Mouse (Mus musculus): Measurements from ENCODE around the gene Chchd3. TPM values are rescaled to one million over a fixed set of nuclear protein-coding genes. Genes with fewer than 3 reads are reported as not detected.

The Chchd3 gene
- total and polyA plus RNA-seq, 2 experiments from 2014 or later, result 117 to 131 TPM

- Histone ChIP-seq H3K27ac (ENCODE audit: low read depth, low read length) (no peak overlapping the region), H3K4me2 (ENCODE audit: low read depth) (no peak overlapping the region), H3K36me3 (ENCODE audit: insufficient read depth) (no peaks in the 10 kb centered on the region), H3K27me3 (ENCODE audit: insufficient read depth, low read length) (no peaks in the 10 kb centered on the region), H3K9me3 (ENCODE audit: low read length) (no peaks in the 10 kb centered on the region), H3K4me3 (ENCODE audit: low read depth, low read length) (no peak overlapping the region), H3K4me1 (ENCODE audit: insufficient read depth) (no peaks in the 10 kb centered on the region), H3K9ac (no peak overlapping the region)
- no peak for DNase-seq
- WGBS, result 96% methylated on average over 8 of the region's 8 CpGs
- no peak for ATAC-seq
- TF ChIP-seq CTCF (IDR thresholded peaks at IDR 0.05; ENCODE audit: low read depth), result no peak
Observed at GRCm38 (mm10) chr6:32988561-32988960, 71.5 kb downstream of the Chchd3 start.

GRCm38 (mm10) chr6:32983876-32984275 lies 76.2 kb downstream of the Chchd3 start:
- no peak overlapping the region for H3K4me3 ChIP-seq (ENCODE audit: low read depth, low read length)
- no peaks in the 10 kb centered on the region for H3K36me3 ChIP-seq (ENCODE audit: insufficient read depth)
- no peak overlapping the region for H3K27ac ChIP-seq (ENCODE audit: low read depth, low read length)
- no peak overlapping the region for H3K9ac ChIP-seq
- no peaks in the 10 kb centered on the region for H3K4me1 ChIP-seq (ENCODE audit: insufficient read depth)
- 68% methylated on average over 5 of the region's 5 CpGs for WGBS
- no peak for ATAC-seq
- DNase-seq, result no peak
- H3K9me3 ChIP-seq (ENCODE audit: low read length), result no peaks in the 10 kb centered on the region
- no peaks in the 10 kb centered on the region for H3K27me3 ChIP-seq (ENCODE audit: insufficient read depth, low read length)
- TF ChIP-seq CTCF (IDR thresholded peaks at IDR 0.05; ENCODE audit: low read depth), result no peak
- no peak overlapping the region for H3K4me2 ChIP-seq (ENCODE audit: low read depth)

- Histone ChIP-seq H3K4me3 (ENCODE audit: low read depth, low read length) (no peak overlapping the region), H3K9me3 (ENCODE audit: low read length) (no peaks in the 10 kb centered on the region), H3K9ac (no peak overlapping the region), H3K4me1 (ENCODE audit: insufficient read depth) (no peaks in the 10 kb centered on the region), H3K27me3 (ENCODE audit: insufficient read depth, low read length) (no peaks in the 10 kb centered on the region), H3K36me3 (ENCODE audit: insufficient read depth) (no peaks in the 10 kb centered on the region; the same call in 1 of the 2 replicates), H3K27ac (ENCODE audit: low read depth, low read length) (no peak overlapping the region), H3K4me2 (ENCODE audit: low read depth) (no peak overlapping the region)
- ATAC-seq, result no peak
- no peak for TF ChIP-seq CTCF (IDR thresholded peaks at IDR 0.05; ENCODE audit: low read depth)
- no peak for DNase-seq
- WGBS, result 81% methylated on average over 11 of the region's 11 CpGs
Observed at GRCm38 (mm10) chr6:32981253-32981652, 78.8 kb downstream of the Chchd3 start.

- 90% methylated on average over 3 of the region's 3 CpGs for WGBS
- no peaks in the 10 kb centered on the region; the same call in 1 of the 2 replicates for H3K36me3 ChIP-seq (ENCODE audit: insufficient read depth)
- H3K4me3 ChIP-seq (ENCODE audit: low read depth, low read length), result no peak overlapping the region
- H3K27ac ChIP-seq (ENCODE audit: low read depth, low read length), result no peak overlapping the region
- no peaks in the 10 kb centered on the region for H3K4me1 ChIP-seq (ENCODE audit: insufficient read depth)
- DNase-seq (no peak), ATAC-seq (no peak)
- H3K4me2 ChIP-seq (ENCODE audit: low read depth), result no peak overlapping the region
- TF ChIP-seq CTCF (IDR thresholded peaks at IDR 0.05; ENCODE audit: low read depth), result no peak
- H3K9me3 ChIP-seq (ENCODE audit: low read length), result no peaks in the 10 kb centered on the region
- no peaks in the 10 kb centered on the region for H3K27me3 ChIP-seq (ENCODE audit: insufficient read depth, low read length)
- no peak overlapping the region for H3K9ac ChIP-seq
Observed at GRCm38 (mm10) chr6:32978811-32979210, 81.2 kb downstream of the Chchd3 start.

DNA sequence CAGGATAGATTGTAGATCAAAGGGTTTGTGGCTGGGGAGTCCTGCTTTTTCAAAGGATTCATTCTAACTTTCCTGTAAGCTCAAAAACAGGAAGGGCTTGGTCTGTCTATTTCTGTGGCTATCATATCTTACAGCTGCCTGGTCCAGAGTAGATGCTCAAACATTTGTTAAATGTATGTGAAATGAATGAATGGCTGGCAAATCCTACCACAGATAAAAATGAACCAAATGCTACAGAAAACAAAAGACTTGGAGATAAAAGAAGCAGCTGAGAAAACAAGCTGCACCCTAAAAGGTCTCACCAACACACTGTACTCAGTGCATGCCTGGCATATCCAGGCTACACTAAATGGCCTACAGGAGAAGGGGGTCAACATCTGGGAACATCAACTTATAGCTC lies 88.1 kb downstream of the Chchd3 start:
- DNase-seq, result no peak
- TF ChIP-seq CTCF (IDR thresholded peaks at IDR 0.05; ENCODE audit: low read depth), result no peak

GRCm38 (mm10) chr6:32968971-32969370 lies 91.1 kb downstream of the Chchd3 start:
- no peaks in the 10 kb centered on the region for H3K27me3 ChIP-seq (ENCODE audit: insufficient read depth, low read length)
- ATAC-seq (no peak), DNase-seq (no peak)
- H3K9ac ChIP-seq, result no peak overlapping the region
- H3K4me1 ChIP-seq (ENCODE audit: insufficient read depth), result no peaks in the 10 kb centered on the region
- no peak overlapping the region for H3K4me3 ChIP-seq (ENCODE audit: low read depth, low read length)
- TF ChIP-seq CTCF (IDR thresholded peaks at IDR 0.05; ENCODE audit: low read depth), result no peak
- no peaks in the 10 kb centered on the region for H3K9me3 ChIP-seq (ENCODE audit: low read length)
- no peak overlapping the region for H3K27ac ChIP-seq (ENCODE audit: low read depth, low read length)
- no peak overlapping the region for H3K4me2 ChIP-seq (ENCODE audit: low read depth)
- H3K36me3 ChIP-seq (ENCODE audit: insufficient read depth), result no peaks in the 10 kb centered on the region
- 47% methylated on average over 2 of the region's 2 CpGs for WGBS

More for the DNA sequence above, 88.1 kb downstream of the Chchd3 start:
- no peaks in the 10 kb centered on the region for H3K27me3 ChIP-seq (ENCODE audit: insufficient read depth, low read length)
- H3K4me2 ChIP-seq (ENCODE audit: low read depth), result no peak overlapping the region
- ATAC-seq, result no peak
- no peak overlapping the region for H3K9ac ChIP-seq
- no peak overlapping the region for H3K27ac ChIP-seq (ENCODE audit: low read depth, low read length)
- H3K36me3 ChIP-seq (ENCODE audit: insufficient read depth), result no peaks in the 10 kb centered on the region
- no peaks in the 10 kb centered on the region for H3K4me1 ChIP-seq (ENCODE audit: insufficient read depth)
- no peak overlapping the region for H3K4me3 ChIP-seq (ENCODE audit: low read depth, low read length)
- H3K9me3 ChIP-seq (ENCODE audit: low read length), result no peaks in the 10 kb centered on the region

GRCm38 (mm10) chr6:32962048-32962447 lies 98.0 kb downstream of the Chchd3 start:
- no peak for ATAC-seq
- Histone ChIP-seq H3K4me3 (ENCODE audit: low read depth, low read length) (no peak overlapping the region), H3K36me3 (ENCODE audit: insufficient read depth) (no peaks in the 10 kb centered on the region), H3K4me1 (ENCODE audit: insufficient read depth) (no peaks in the 10 kb centered on the region), H3K9me3 (ENCODE audit: low read length) (no peaks in the 10 kb centered on the region), H3K4me2 (ENCODE audit: low read depth) (no peak overlapping the region), H3K9ac (no peak overlapping the region), H3K27me3 (ENCODE audit: insufficient read depth, low read length) (no peaks in the 10 kb centered on the region), H3K27ac (ENCODE audit: low read depth, low read length) (no peak overlapping the region)
- TF ChIP-seq CTCF (IDR thresholded peaks at IDR 0.05; ENCODE audit: low read depth), result no peak
- 76% methylated on average over 3 of the region's 3 CpGs for WGBS
- no peak for DNase-seq

- no peak for TF ChIP-seq CTCF (IDR thresholded peaks at IDR 0.05; ENCODE audit: low read depth)
- H3K27ac ChIP-seq (ENCODE audit: low read depth, low read length), result no peak overlapping the region
- no peaks in the 10 kb centered on the region for H3K4me1 ChIP-seq (ENCODE audit: insufficient read depth)
- no peak overlapping the region for H3K9ac ChIP-seq
- H3K9me3 ChIP-seq (ENCODE audit: low read length), result no peaks in the 10 kb centered on the region
- DNase-seq, result no peak
- no peak for ATAC-seq
- no peaks in the 10 kb centered on the region for H3K36me3 ChIP-seq (ENCODE audit: insufficient read depth)
- H3K27me3 ChIP-seq (ENCODE audit: insufficient read depth, low read length), result no peaks in the 10 kb centered on the region
- WGBS, result 53% methylated on average over 3 of the region's 3 CpGs
- no peak overlapping the region for H3K4me3 ChIP-seq (ENCODE audit: low read depth, low read length)
- no peak overlapping the region for H3K4me2 ChIP-seq (ENCODE audit: low read depth)
Observed at GRCm38 (mm10) chr6:32961477-32961876, 98.6 kb downstream of the Chchd3 start.
